Mouse (Mus musculus) liver (tissue): Measurements from ENCODE around the gene Tmed10.

Experiments used
- DNase-seq: peaks from one replicate; pipeline ENCODE4 v3.0.0-alpha.2; 2020; ENCODE audit warnings: mixed read lengths

The Tmed10 gene

GRCm38 (mm10) chr12:85373591-85374560 is 771 bp downstream of the Tmed10 start:
- peak; percentile 85 for DNase-seq

GRCm38 (mm10) chr12:85372068-85372665 is 2.5 kb downstream of the Tmed10 start:
- DNase-seq = no peak

DNA sequence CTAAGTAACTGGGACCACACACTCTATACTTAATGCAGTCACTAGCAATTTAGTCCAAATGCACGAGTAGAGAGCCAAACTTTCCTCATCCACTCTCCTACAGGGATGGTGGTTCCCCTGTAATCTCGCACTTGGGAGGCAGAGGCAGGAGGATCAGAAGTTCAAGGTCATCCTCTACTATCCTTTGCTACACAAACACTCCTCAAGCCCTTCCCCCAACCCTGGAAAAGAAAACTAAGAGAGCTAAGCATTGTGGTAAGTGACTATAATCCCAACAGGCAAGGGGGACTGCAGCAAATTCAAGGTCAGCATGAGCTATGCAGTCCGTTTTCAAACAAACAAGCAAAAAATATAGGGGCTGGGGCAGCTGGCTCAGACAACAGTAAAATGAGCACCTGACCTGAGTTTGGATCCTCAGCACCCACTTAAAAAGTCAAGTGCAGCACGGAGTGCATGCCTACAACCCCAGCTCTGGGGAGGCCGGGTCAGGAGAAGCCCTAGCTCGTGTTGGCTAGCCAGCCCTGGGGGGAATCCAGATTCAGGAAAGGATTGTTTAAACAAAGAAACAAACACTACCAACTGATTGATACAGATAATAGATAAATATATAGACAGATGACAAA is 6.1 kb downstream of the Tmed10 start:
- no peak for DNase-seq

GRCm38 (mm10) chr12:85366271-85366670 is 8.4 kb downstream of the Tmed10 start:
- no peak for DNase-seq

- no peak for DNase-seq
These were observed 12.1 kb downstream of the Tmed10 start for GRCm38 (mm10) chr12:85362510-85362909.

GRCm38 (mm10) chr12:85361580-85361979 is 13.1 kb downstream of the Tmed10 start:
- DNase-seq = no peak

DNA sequence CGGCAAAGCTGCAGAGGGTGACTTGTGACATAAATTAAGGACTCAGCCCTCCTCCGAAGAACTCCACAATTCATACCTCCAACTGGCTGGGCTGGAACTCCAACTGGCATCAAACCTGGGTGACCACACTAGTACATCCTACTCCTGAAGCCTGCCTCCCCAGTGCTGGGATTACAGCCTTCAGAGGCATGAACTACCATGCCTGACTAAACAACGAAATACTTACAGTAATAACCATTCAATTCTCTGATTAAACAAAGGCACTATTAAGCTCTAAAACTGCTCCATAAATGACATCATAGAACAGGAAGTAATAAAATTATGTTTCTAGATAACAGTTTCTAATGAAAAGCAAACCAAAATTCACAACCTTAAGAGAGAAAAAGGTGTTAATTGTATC is 13.5 kb downstream of the Tmed10 start:
- DNase-seq = no peak

DNA sequence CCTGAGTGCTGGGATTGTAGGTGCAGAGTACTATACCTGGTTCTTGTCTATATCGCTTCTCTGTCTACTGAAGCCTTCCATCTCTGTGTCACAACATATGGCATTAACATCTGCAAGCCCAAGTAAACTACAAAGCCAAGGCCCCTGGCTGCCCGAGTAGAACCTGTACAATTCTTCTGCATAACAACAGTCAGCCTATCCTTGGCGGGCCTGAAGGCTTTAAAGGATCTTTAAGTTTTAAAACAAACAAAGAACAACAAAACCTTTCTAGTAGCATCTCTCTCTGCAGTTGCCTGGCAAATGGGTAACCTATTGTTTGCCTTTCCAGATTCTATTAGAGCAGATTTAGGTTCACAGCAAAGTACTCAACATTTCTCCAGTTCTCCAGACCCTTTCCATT is 20.6 kb downstream of the Tmed10 start:
- DNase-seq = no peak

- no peak for DNase-seq
These were observed 24.0 kb downstream of the Tmed10 start for GRCm38 (mm10) chr12:85350407-85351232.

DNA sequence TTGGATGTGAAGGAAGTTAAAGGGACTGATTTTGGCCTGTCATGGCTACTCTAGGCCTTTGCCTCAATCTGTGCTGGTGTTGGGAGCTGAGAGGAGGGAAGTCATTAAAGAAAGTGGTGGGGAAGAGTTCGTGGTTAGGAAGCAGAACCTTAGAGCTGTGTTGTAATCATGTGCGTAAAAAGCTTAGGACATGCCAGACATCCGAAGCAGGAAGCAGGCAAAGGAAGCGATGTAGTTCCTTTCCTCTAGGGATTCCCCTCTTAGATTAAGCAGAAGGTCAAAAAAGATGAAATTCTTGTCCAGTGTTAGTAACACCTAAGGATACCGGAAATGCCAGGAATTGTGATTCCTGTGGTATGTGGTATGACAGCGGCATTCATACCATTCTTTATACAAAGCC is 26.3 kb downstream of the Tmed10 start:
- no peak for DNase-seq

DNA sequence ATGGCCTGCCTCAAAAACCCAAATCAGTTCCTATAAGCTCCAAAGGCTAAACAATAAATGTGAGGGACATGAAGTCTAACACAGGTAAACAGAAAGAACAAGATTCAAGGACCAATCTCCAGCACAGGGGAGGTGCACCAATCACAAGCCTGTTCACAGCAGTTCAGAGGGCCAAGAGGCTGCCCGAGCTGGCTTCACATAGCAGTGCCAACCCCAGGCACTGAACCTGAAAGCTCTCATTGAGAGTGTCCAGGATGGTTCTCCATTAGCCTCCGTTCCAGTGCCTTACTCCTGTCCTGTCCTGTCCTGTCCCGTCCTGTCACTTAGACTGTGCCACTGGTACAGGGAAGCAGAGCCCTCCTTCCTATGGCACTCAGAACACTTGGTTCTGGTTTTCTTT is 27.5 kb downstream of the Tmed10 start:
- no peak for DNase-seq

DNA sequence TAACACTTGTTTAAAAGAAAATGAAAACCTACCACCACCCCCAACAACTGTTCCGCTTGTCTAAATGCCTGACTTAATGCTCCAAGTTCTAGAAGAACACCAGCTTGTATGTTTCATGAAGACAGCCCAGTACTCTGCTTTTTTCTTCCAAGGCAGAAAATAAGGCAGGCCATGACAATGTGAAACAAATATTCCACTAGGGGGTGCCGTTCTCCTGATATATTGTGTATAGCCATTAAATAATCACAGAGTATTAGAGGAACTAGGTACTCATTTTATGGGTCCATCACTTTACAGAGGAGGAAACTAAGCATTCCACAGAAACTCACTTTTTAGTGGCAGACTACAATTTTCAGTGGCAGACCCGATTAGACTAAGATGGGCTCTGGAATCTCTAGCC is 28.3 kb downstream of the Tmed10 start:
- DNase-seq = peak; percentile 15

DNA sequence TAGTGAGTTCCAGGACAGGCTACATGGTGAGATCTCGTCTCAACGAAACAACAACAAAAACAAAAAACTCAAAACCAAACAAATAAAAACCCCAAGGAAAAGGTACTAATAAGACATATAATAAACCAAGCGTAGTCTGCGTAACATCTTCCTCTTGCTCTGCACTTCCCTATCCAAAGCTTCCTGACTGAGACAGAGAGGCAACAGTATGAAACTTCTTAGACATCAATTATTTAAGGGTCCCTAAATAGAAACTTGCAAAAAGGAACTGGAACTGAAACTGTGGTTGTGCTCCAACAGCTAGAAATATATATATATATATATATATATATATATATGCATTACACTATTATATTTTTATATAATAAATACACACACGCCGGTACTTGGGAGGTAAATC is 29.1 kb downstream of the Tmed10 start:
- no peak for DNase-seq

- no peak for DNase-seq
These were observed 30.4 kb downstream of the Tmed10 start for GRCm38 (mm10) chr12:85344252-85344651.

DNA sequence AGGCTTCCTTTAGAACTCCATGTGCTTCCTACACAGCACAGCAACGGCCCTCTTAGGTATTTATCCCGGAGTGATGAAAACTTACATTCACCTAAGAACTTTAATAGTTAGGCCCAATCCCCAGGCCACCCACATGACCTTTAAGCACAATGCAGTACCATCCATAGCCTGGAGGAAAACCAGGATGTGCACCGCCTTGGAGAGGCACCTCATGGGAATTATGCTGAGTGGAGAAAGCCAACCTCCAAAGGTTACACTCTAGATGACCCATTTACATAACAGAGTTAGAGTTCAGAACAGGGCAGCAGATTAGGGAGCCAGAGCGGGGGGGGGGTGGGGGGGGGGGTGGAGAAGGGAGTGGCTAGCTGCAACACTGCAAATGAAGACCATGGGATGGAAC is 32.3 kb downstream of the Tmed10 start:
- no peak for DNase-seq

DNA sequence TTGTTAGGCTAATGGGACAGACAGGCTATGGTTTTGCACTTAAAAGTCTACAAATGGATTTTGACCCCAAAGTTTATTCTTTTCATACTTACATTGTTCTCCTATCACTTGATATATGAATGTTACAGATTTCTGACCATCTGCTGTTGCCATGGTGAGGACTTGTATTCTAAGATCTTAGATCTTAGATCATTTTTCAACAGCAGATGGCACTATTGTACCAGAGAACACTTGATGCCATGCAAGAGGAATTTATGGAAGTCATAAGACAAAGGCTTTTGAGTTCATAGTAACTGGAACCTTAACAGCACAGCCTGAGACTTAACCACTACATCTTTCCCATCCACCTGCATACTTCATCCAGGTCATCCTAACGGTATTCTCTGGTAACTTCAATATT is 33.5 kb downstream of the Tmed10 start:
- DNase-seq = no peak

- peak; percentile 36 for DNase-seq
These were observed 34.7 kb downstream of the Tmed10 start for GRCm38 (mm10) chr12:85339947-85340346.

DNA sequence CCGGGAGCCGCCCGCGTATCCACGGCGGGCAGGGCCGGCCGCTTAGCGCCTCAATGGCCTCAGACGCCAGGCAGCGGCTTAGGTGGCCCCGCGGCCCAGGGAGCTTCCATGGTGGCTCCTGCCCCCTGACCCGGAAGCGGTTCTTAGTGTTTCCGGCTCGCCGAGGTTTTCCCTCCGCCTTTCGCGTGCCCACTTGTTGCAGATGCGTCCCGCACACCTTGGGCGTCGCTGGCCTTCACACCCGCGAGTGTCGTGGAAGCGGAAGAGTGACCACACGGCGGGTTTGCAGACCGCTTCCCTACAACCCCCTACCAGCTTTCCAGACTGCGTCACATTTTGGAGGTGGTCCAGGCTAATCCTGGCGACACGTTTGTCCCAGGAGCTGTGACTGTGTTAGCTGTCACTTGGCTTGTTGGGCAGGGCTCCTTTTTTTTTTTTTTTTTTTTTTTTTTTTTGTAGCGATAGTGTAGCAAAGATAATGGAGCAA is 35.4 kb downstream of the Tmed10 start, which contains the start of gene Nek9:
Gene Nek9, minus strand, starts transcription at position 120 of the 487 bp plus-strand sequence.
- peak; percentile 91 for DNase-seq

DNA sequence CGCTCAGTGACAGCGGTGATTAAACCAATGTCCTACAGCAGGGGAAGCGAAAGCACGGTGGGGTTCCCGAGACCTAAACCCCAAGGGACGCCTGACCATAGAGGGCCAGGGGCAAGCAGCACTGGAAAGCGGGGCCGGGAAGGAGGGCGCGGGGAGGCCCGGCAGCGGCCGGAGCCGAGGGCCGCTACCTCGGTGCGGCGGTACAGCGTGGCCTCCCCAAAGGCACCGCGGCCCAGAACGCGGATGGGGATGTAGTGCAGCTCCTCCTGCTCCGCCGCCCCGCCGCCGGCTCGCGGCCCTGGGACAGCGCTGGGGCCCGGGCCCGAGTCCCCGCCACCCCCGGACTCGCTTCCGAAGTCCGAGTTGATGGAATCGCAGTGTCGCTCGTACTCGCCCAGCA is 35.8 kb downstream of the Tmed10 start:
- DNase-seq = no peak

DNA sequence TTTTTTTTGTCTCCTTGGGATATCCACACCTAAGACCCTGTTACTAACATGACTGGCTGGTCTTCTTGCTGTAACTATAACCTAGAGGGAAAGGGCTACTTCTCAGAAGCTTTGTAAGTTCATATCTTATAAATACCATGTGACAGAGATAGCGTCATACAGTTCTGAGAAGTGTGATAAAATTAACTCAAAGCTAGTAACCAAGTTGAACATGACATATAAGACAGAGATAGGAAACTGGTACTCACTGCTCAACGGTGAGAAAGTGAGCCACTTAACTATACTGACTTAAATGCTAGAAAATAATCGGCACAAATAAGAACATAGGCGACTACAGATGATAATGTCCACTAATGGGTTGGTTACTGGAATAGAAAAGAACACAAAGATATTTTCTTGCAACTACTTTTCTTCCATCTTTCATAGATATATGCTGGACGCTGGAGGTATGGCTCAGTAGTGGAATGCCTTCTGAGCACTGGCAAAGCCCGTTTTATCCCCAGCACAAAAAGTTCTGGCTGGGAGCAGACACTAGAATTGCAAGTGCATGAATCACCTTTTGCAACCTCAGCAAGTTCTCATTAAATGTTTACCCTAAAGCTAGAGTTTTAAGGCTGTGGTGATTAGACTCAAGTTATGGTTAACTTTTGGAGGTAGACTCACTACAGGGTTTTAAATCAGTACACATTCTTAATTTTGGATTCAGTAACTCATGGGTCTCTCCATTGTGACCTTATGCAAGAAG is 36.9 kb downstream of the Tmed10 start:
- DNase-seq = no peak

- no peak for DNase-seq
These were observed 44.5 kb downstream of the Tmed10 start for GRCm38 (mm10) chr12:85330153-85330552.

GRCm38 (mm10) chr12:85308651-85309050 is 66.0 kb downstream of the Tmed10 start:
- DNase-seq = no peak
